Mouse (Mus musculus): ENCODE results near the gene Ppif.

- TF ChIP-seq POLR2A (IDR thresholded peaks at IDR 0.05; ENCODE audit: insufficient read length, low read depth), result no peak
- TF ChIP-seq MYOG (IDR thresholded peaks at IDR 0.05; ENCODE audit: control insufficient read depth in 1 of 3, insufficient read depth in 1 of 3, insufficient read length in 2 of 3, low read depth in 2 of 3), result no peak
- TF ChIP-seq USF1 (IDR thresholded peaks at IDR 0.05; ENCODE audit: low read depth), result no peak
- TF ChIP-seq CEBPB (IDR thresholded peaks at IDR 0.05; ENCODE audit: insufficient read depth, poor library complexity, severe bottlenecking), result no peak
- no peak for TF ChIP-seq E2F4 (IDR thresholded peaks at IDR 0.05; ENCODE audit: insufficient read depth)
- TF ChIP-seq MAX (IDR thresholded peaks at IDR 0.05; ENCODE audit: low read depth), result no peak
- no peak for TF ChIP-seq TCF12 (IDR thresholded peaks at IDR 0.05; ENCODE audit: insufficient read depth, poor library complexity, severe bottlenecking)
Measured at GRCm38 (mm10) chr14:25717718-25718117, 23.8 kb downstream of the Ppif start.
